Mouse (Mus musculus): ENCODE data around the gene Cacna1g. TPM values are rescaled to one million over a fixed set of nuclear protein-coding genes. Genes with fewer than 3 reads are reported as not detected.

Gene Cacna1g
- total and polyA plus RNA-seq, 3 experiments, result 0.49 to 38.4 TPM; not detected in 1

- Histone ChIP-seq H3K4me1 (ENCODE audit: insufficient read depth, low read depth, low read length) (no peaks in the 10 kb centered on the region), H3K27me3 (ENCODE audit: insufficient read depth, low read length) (peaks cover 29% of the 10 kb centered on the region), H3K9me3 (replicated peaks) (no peaks in the 10 kb centered on the region; the same call in 1 of the 2 replicates), H3K36me3 (replicated peaks) (no peaks in the 10 kb centered on the region), H3K4me3 (ENCODE audit: low read depth, low read length) (no peak overlapping the region)
- DNase-seq (ENCODE audit: low spot score) (no peak), ATAC-seq (ENCODE audit: extremely low read depth, insufficient number of reproducible peaks, low FRiP score, poor library complexity, severe bottlenecking) (no peak)
- TF ChIP-seq POLR2AphosphoS5 (IDR thresholded peaks at IDR 0.05; ENCODE audit: insufficient replicate concordance, low read depth, low read length) (no peak), GATA1 (IDR thresholded peaks at IDR 0.05; ENCODE audit: borderline replicate concordance, low read length) (no peak), CTCF (IDR thresholded peaks at IDR 0.05; ENCODE audit: low read depth, low read length) (no peak), GATA2 (IDR thresholded peaks at IDR 0.05; ENCODE audit: borderline replicate concordance, low read depth, low read length) (no peak), TAL1 (conservative IDR thresholded peaks at IDR 0.05; ENCODE audit: low read depth, low read length) (no peak)
Measured at GRCm38 (mm10) chr11:94469136-94470064, 4.6 kb downstream of the Cacna1g start.

- H3K4me1 ChIP-seq (ENCODE audit: insufficient read depth, low read depth, low read length), result no peaks in the 10 kb centered on the region
- H3K36me3 ChIP-seq (replicated peaks), result no peaks in the 10 kb centered on the region
- TF ChIP-seq GATA2 (IDR thresholded peaks at IDR 0.05; ENCODE audit: borderline replicate concordance, low read depth, low read length) (no peak), GATA1 (IDR thresholded peaks at IDR 0.05; ENCODE audit: borderline replicate concordance, low read length) (no peak), CTCF (IDR thresholded peaks at IDR 0.05; ENCODE audit: low read depth, low read length) (no peak), TAL1 (conservative IDR thresholded peaks at IDR 0.05; ENCODE audit: low read depth, low read length) (no peak), POLR2AphosphoS5 (IDR thresholded peaks at IDR 0.05; ENCODE audit: insufficient replicate concordance, low read depth, low read length) (no peak)
- H3K27me3 ChIP-seq (ENCODE audit: insufficient read depth, low read length), result peaks cover 23% of the 10 kb centered on the region
- ATAC-seq (ENCODE audit: extremely low read depth, insufficient number of reproducible peaks, low FRiP score, poor library complexity, severe bottlenecking), result no peak
- no peak for DNase-seq (ENCODE audit: low spot score)
- H3K9me3 ChIP-seq (replicated peaks), result no peaks in the 10 kb centered on the region
- H3K4me3 ChIP-seq (ENCODE audit: low read depth, low read length), result no peak overlapping the region
Measured at GRCm38 (mm10) chr11:94468582-94469064, 5.4 kb downstream of the Cacna1g start.

GRCm38 (mm10) chr11:94466333-94466855, 7.6 kb downstream of the Cacna1g start:
- no peaks in the 10 kb centered on the region for H3K9me3 ChIP-seq (replicated peaks)
- no peaks in the 10 kb centered on the region for H3K36me3 ChIP-seq (replicated peaks)
- DNase-seq (ENCODE audit: low spot score) (no peak), ATAC-seq (ENCODE audit: extremely low read depth, insufficient number of reproducible peaks, low FRiP score, poor library complexity, severe bottlenecking) (no peak)
- no peak overlapping the region for H3K4me3 ChIP-seq (ENCODE audit: low read depth, low read length)
- TF ChIP-seq TAL1 (conservative IDR thresholded peaks at IDR 0.05; ENCODE audit: low read depth, low read length) (no peak), GATA2 (IDR thresholded peaks at IDR 0.05; ENCODE audit: borderline replicate concordance, low read depth, low read length) (no peak), CTCF (IDR thresholded peaks at IDR 0.05; ENCODE audit: low read depth, low read length) (no peak), GATA1 (IDR thresholded peaks at IDR 0.05; ENCODE audit: borderline replicate concordance, low read length) (no peak), POLR2AphosphoS5 (IDR thresholded peaks at IDR 0.05; ENCODE audit: insufficient replicate concordance, low read depth, low read length) (no peak)
- H3K4me1 ChIP-seq (ENCODE audit: insufficient read depth, low read depth, low read length), result no peaks in the 10 kb centered on the region
- H3K27me3 ChIP-seq (ENCODE audit: insufficient read depth, low read length), result peaks cover 10% of the 10 kb centered on the region; the same call in 1 of the 2 replicates

GRCm38 (mm10) chr11:94464170-94464569, 9.8 kb downstream of the Cacna1g start:
- Histone ChIP-seq H3K9me3 (replicated peaks) (no peaks in the 10 kb centered on the region), H3K27me3 (ENCODE audit: insufficient read depth, low read length) (peaks cover 10% of the 10 kb centered on the region; the same call in 1 of the 2 replicates), H3K4me3 (ENCODE audit: low read depth, low read length) (no peak overlapping the region), H3K36me3 (replicated peaks) (no peaks in the 10 kb centered on the region), H3K4me1 (ENCODE audit: insufficient read depth, low read depth, low read length) (no peaks in the 10 kb centered on the region)
- TF ChIP-seq GATA1 (IDR thresholded peaks at IDR 0.05; ENCODE audit: borderline replicate concordance, low read length), result no peak
- TF ChIP-seq POLR2AphosphoS5 (IDR thresholded peaks at IDR 0.05; ENCODE audit: insufficient replicate concordance, low read depth, low read length), result no peak
- TF ChIP-seq TAL1 (conservative IDR thresholded peaks at IDR 0.05; ENCODE audit: low read depth, low read length), result no peak
- no peak for TF ChIP-seq CTCF (IDR thresholded peaks at IDR 0.05; ENCODE audit: low read depth, low read length)
- TF ChIP-seq GATA2 (IDR thresholded peaks at IDR 0.05; ENCODE audit: borderline replicate concordance, low read depth, low read length), result no peak
- ATAC-seq (ENCODE audit: extremely low read depth, insufficient number of reproducible peaks, low FRiP score, poor library complexity, severe bottlenecking) (no peak), DNase-seq (ENCODE audit: low spot score) (no peak)

- Histone ChIP-seq H3K27me3 (ENCODE audit: insufficient read depth, low read length) (peaks cover 10% of the 10 kb centered on the region; the same call in 1 of the 2 replicates), H3K4me3 (ENCODE audit: low read depth, low read length) (no peak overlapping the region), H3K36me3 (replicated peaks) (no peaks in the 10 kb centered on the region), H3K9me3 (replicated peaks) (no peaks in the 10 kb centered on the region), H3K4me1 (ENCODE audit: insufficient read depth, low read depth, low read length) (no peaks in the 10 kb centered on the region)
- TF ChIP-seq CTCF (IDR thresholded peaks at IDR 0.05; ENCODE audit: low read depth, low read length), result no peak
- TF ChIP-seq TAL1 (conservative IDR thresholded peaks at IDR 0.05; ENCODE audit: low read depth, low read length), result no peak
- TF ChIP-seq GATA1 (IDR thresholded peaks at IDR 0.05; ENCODE audit: borderline replicate concordance, low read length), result no peak
- no peak for TF ChIP-seq GATA2 (IDR thresholded peaks at IDR 0.05; ENCODE audit: borderline replicate concordance, low read depth, low read length)
- TF ChIP-seq POLR2AphosphoS5 (IDR thresholded peaks at IDR 0.05; ENCODE audit: insufficient replicate concordance, low read depth, low read length), result no peak
- no peak for DNase-seq (ENCODE audit: low spot score)
- ATAC-seq (ENCODE audit: extremely low read depth, insufficient number of reproducible peaks, low FRiP score, poor library complexity, severe bottlenecking), result no peak
Measured at GRCm38 (mm10) chr11:94461856-94462255, 12.1 kb downstream of the Cacna1g start.

GRCm38 (mm10) chr11:94457001-94457400, 17.0 kb downstream of the Cacna1g start:
- peaks cover 17% of the 10 kb centered on the region for H3K27me3 ChIP-seq (ENCODE audit: insufficient read depth, low read length)
- no peaks in the 10 kb centered on the region for H3K9me3 ChIP-seq (replicated peaks)
- TF ChIP-seq TAL1 (conservative IDR thresholded peaks at IDR 0.05; ENCODE audit: low read depth, low read length) (no peak), POLR2AphosphoS5 (IDR thresholded peaks at IDR 0.05; ENCODE audit: insufficient replicate concordance, low read depth, low read length) (no peak), GATA1 (IDR thresholded peaks at IDR 0.05; ENCODE audit: borderline replicate concordance, low read length) (no peak), GATA2 (IDR thresholded peaks at IDR 0.05; ENCODE audit: borderline replicate concordance, low read depth, low read length) (no peak), CTCF (IDR thresholded peaks at IDR 0.05; ENCODE audit: low read depth, low read length) (no peak)
- DNase-seq (ENCODE audit: low spot score), result no peak
- H3K36me3 ChIP-seq (replicated peaks), result no peaks in the 10 kb centered on the region
- H3K4me1 ChIP-seq (ENCODE audit: insufficient read depth, low read depth, low read length), result no peaks in the 10 kb centered on the region
- no peak overlapping the region for H3K4me3 ChIP-seq (ENCODE audit: low read depth, low read length)
- no peak for ATAC-seq (ENCODE audit: extremely low read depth, insufficient number of reproducible peaks, low FRiP score, poor library complexity, severe bottlenecking)
